Mouse (Mus musculus) spleen, adult 2 months (tissue): ENCODE data around the gene Appbp2.

Experiments used
- CTCF ChIP-seq: fragments of 200-500 bp; IDR thresholded peaks from 2 replicates; pipeline ENCODE4 v1.5.1; 2011; ENCODE audit warnings: mild to moderate bottlenecking, inconsistent platforms; ENCODE audit not compliant: insufficient read depth, insufficient read length, insufficient replicate concordance; ENCODE audit errors: extremely low read depth
- POLR2A ChIP-seq: fragments of 200-500 bp; IDR thresholded peaks from 2 replicates; pipeline ENCODE4 v1.6.1; 2011; ENCODE audit warnings: low read depth, low read length, inconsistent platforms

GRCm38 (mm10) chr11:85167503-85167902 lies 67.4 kb downstream of the Appbp2 start:
- no peak for TF ChIP-seq CTCF
- TF ChIP-seq POLR2A = no peak
